Mouse (Mus musculus) layer of hippocampus, postnatal 36 days (tissue): ENCODE data around the gene Map6. TPM values are rescaled to one million over a fixed set of nuclear protein-coding genes. Genes with fewer than 3 reads are reported as not detected.
A peak's percentile ranks its signal among the peaks of the same experiment; 100 is the strongest.
"Not testable (repeated sequence)": the region's sequence is repeated elsewhere in the genome, so short reads cannot be mapped to it uniquely, and the experiment has no call there.

Experiments used
- DNase-seq, 2 experiments: peaks; one replicate each; pipeline ENCODE4 v3.0.0; 2022
- total RNA-seq, 2 experiments: library from RNA; stranded (reverse); gene quantifications; 2 replicates each; pipeline ENCODE4 v1.2.3; 2021

Gene Map6
- total RNA-seq, 2 experiments from 2014 or later: 102 to 105 TPM

DNA sequence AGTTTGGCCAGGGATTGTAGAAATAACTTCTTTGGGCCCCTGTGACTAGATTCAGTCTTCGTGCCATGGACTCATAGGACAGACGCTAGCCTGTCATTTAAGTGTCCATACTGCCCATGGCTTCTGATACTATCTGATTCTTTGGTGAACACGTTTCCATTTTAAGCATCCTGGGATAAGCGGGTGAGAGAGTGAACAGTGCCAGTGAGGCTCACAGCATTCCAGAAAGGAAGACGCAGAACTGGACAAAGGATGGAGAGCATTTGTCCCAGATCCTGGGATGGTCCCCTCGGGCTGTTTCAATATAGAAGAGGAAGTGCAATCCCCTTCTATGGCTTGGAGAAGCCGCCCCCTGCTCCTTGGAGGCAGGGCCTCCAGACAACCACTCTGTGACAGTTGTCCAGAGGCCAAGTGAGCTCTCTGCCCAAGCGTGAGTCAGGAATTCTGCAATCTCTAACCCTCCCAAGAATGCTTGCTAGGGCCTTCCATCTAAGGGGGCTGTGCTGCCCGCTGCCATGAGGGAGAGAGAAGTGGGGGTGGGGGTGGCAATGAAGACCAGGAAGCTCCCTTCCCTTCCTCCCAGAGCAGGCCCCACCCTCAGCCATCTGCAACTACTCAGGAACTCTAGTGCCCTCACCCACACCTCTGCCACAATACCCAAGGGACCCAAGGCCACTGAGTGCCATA is 89.1 kb downstream of the Map6 start:
- no peak for DNase-seq

DNA sequence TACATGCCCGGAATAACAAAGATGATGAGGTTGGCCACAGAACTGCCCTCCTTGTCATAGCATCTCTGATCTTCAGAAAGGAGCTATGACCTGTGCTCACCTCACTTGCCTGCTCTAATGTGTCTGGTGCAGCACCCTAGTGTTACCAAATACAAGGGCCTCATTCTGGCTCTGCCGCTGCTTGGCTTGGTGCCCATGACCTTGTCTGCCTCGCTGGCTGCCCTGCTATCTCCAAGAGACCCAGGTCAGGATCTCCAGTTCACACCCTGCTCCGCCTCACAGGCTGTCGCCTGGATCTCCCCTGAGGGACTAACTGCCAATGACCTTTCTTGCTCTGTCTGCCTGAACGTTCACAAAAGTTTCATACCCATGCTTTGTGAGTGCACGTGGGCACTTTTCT is 90.0 kb downstream of the Map6 start:
- DNase-seq: no peak

DNA sequence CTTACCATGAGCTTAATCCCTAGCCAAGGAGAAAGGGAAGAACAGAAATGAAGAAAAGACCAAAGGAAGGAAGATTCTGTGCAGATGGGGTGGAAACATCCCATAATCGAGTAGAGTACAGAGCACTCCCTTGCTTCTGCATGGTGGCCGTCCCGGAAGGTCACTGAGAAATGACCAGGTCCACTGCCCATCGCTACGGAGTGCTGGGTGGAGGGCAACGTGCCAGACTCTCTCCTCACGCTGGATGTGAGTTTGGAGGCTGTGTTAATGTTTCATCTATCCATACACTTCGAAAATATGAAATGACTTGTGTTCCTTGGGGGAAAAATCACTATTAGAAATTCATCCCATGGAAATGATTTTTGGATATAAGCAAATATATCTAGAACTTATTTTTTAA is 91.1 kb downstream of the Map6 start:
- DNase-seq: no peak

DNA sequence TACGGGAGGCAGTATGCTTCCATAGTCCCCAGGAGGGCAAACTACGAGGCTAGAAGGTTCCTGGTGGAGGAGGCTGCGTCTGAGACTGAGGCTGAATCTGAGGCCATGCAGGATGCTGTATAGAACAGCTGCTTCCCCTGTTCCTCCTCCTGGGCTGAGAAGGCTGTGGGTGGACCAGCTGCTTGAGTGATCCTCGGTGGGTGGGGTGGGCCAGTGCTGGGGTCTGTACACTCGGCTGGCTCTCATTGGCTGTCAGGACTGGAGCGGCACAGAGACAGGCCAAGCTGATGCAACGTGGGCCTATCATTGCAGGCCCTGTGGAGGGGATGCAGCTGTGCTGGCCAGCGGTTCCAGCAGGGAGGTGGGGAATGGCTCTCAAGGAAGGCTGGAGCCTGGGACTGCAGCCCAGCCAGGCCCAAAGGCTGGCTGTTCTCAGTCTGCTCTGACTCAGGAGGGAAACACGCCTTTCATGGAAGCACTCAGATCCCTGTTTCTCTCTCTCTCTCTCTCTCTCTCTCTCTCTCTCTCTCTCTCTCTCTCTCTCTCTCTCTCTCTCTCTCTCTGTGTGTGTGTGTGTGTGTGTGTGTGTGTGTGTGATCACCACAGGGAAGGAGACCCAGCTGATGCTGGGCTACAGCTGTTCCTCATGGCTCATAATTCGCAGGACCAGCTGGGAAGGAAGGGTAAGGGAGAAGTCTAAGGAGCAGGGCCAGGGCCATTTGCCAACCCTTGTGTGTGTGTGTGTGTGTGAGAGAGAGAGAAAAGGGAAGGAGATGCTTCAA is 93.0 kb downstream of the Map6 start:
- DNase-seq: peak; percentile 64 to 73

DNA sequence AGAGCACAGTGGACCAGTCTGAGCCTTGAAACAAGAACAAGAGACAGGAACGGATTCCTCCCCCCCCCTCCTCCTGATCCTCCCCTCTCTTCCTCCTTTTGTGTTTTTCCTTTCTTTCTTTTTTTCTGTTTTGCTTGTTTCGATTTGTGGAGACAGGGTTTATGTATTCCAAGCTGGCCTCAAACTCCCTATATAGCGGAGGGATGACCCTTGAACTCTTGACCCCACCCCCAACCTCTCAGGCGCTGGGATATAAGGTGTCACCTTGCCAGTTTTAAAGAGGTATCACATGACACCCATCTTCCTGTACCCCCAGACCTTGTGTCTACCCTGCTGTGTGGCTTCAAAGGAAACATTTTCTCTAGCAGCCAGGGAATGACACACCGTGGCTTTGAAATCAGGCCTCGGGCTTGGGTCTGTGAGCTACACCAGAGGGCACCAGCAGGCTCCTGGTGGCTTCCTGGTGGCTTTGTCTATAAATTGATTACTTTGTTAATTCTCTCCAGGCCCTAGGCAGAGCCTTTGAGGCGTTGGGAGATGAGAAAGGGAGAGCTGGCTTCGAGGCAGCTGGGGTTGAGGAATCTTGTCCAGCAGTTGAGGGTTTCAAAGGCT is 93.7 kb downstream of the Map6 start:
- no peak for DNase-seq

DNA sequence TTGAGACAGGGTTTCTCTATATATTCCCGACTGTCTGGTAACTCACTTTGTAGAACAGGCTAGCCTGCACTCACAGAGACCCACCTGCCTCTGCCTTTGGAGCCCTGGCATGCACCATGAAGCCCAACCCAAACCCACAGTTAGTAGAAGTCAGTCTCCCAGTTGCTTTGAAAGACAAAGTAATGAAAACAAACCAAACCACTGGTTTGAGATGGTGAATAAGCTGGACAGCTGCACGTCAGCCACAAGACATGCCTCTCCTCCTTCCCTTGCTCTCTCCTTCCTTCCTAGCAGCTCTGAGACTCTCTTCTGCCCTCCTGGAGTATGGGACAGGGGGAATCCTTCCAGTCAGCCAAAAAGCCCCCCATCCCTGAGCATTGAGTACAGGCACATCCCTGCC is 94.9 kb downstream of the Map6 start:
- no peak for DNase-seq

DNA sequence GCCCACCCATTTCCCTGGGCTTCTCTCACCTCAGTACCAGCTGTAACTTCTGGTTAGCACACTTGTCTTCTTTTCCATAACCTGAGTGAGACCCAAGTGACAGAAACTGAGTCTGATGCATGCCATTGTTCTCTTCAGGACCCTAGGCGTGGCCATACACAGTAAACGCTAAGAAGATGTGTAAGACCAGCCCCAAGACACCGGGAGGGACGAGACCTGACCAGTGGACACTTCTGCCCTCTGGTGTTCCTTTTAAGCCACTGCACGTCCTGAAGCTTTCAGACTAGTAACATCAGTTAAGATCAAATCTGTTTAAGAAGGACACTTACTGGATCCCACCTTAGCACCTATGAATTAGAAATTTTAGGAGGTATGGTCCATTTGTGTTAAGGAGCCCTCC is 97.8 kb downstream of the Map6 start:
- peak; percentile 51 to 55 for DNase-seq

DNA sequence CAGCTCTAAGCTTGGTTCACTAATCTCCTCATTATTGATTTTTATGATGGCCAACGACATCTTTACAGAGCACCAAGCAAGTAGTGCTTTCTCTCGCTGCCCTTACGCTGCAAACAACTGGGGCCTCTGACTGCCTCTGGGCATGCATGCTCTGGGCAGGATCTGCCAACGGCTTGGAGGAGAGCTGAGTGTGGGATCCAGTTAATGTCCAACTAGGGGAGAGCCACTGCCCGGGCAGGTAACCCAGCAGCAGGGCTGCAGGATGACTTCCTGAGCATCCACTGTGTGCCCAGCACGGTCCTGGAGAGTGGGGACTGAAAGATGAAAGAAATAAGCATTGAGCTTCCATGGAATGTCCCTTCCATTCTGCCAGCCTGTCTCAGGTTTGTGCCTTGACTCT is 99.5 kb downstream of the Map6 start:
- no peak for DNase-seq

DNA sequence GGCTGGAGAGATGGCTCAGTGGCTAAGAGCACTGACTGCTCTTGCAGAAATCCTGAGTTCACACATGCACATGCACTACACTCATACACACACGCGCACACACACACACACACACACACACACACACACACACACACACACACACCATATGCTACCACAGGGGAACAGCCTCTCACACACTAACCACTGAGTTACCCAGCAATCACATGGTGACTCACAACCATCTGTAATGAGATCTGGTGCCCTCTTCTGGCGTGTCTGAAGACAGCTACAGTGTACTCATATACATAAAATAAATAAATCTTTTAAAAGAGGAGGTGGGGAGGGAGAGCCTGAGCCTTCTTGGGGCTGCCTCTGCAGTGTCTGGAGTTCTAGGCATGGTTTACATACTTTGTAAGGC is 107.1 kb downstream of the Map6 start:
- not testable (repeated sequence) for DNase-seq

DNA sequence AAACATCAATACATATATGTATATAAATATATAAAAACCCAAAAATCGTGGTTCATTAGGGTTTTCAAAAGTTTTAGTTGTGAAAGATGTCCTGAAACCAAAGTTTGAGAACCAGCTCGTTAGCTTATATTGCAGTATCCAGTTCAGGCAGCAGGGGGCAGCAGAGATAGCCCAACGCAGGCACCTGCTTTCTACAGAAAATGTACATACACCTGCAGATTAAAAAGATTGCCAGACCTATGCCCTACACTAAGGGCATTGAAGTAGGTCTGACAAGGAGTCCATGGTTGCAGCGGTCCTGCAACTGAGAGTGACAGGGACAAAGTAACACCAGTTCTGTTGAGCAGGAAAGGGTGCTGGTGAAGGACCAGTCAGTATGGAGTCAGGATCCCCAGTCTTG is 108.2 kb downstream of the Map6 start:
- peak; percentile 66 to 76 for DNase-seq

DNA sequence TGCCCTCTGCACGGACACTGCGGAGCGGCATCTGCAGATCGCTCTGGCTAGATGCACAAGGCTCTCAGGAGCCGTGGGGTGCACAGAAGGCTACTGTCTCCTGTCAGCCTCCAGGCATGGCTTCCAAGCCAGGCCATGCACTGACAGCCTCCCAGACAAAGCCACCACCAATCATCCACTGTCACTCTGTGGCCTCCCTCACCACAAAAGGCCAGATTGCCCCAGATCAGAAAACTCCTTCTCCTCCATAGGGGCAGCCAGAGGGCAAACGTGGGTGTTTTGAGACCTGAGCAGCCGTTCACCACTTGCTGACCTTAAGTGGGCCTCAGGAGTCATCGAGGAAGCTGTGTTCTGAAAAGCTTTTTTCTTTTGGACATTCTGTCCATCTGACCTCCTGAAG is 111.6 kb downstream of the Map6 start:
- DNase-seq: no peak

DNA sequence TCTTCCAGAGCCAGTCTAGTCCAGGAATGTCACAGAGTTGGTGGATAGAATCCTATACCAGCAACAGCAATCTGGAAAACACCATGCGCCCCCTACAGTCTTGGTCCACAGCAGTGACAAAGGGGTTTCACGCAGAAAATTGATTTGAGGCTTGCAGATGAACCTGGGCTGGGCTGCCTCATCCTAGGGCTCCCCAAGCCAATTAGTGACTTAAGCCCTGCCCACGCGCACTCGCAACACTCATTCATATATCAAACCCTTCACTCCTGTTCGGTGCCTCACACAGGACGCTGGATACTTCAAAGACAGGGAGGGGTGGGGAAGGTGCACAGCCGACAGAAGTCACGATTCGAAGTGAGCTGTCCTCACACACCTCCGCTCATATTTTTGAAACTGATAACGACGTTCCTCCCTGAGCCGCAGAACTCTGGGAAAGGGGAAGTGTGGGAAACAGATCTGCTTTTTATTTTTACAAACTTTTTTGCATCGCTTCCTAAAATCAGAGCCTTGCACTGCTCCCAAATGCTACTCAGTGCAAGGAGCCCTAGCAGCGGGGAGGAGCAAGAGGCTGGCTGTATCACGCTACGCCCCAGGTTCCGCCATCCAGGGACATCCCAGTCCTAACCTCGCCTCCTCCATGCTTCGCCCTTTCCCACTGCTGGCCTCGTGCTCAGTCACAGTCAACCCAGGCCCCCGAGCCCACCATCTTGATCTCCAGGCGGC is 113.4 kb downstream of the Map6 start:
- peak in 1 of 2 experiments; percentile 22 for DNase-seq

DNA sequence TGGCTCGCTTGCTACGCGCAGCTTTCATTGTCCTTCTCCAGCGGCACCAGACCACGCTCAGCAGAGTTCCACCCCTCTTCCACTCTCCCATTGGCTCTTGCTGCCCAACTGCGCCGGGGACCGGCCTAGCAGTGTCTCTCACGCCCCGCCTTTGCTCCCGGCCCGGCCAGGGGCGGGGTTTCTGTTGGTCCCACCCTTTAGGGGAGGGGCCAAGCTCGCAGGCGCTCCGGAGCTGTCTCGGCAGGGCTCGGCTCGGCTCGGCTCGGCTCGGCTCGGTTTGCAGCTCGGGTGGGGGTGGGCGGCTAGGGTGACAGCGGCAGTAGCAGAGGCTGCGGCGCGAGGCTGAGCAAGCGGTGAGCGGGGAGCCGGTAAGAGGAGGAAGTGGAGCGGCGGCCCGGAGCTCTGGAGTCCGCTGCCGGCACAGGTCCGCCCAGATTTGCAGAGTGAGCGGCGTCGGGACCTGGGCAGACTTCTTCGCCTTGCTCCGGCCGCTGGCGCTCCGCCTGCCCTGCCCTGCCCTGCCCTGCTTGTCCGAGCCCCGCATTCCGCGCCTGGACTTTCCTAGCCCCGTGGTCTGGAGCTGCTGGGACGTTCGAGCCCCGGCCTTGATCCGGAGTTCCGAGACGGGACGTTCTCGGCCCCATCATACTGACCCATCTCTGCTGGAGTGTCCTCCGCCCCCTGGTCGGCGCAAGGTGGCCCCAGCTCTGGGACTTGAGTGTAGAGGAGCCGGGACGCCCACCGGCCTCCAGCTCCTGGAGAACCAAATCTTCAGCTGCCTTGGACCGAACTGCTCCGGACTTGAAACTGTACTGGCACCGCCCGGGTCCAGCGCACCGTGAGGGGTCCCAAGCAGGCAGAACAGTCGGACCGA is 114.2 kb downstream of the Map6 start, which contains the start of gene Gdpd5:
Gene Gdpd5 (plus strand): TSS at position 201 of the 874 bp plus-strand sequence.
- DNase-seq: peak; percentile 99

DNA sequence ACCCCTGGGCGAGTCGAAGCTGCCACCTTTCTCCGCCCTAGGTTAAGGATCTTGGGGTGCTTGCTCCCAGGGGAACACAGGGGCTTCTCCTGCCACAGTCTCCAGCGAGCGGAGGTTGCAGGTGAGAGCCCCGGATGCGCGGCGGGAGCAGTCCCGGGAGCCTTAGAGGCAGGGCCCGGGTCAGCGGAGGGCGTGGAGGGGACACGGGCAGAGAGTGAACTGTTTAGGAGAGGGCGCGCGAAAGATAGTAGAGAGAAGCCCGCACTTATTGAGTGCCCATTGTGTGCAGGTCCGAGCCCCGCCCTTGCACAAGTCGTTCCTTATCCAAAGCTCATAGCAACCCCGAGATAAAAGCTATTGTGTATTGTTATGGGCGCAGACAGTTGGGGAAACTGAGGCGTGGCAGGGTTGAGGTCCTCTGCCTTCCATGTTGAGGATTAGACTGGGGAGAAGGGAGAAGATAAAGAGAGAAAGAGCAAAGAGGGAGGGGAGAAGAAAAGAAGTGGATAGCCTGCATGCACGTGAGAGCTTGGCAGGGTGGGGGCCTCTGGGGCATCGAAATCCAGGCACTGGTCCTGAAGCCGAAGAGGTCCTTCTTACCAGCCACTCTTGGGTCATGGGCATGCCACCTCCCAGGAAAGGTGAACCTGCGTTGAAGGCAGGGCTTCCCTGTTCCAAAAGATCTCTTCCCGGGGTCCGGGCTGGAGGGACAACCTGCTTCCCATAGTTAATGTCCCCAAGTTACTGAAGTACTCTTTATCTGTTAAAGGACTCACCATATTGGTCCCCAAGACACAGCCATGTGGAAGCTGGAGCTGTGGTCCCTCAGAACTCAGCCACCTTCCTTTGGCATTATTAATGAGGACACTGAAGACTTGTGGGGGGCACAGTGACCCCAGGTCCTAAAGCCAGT is 115.1 kb downstream of the Map6 start:
- no peak for DNase-seq

DNA sequence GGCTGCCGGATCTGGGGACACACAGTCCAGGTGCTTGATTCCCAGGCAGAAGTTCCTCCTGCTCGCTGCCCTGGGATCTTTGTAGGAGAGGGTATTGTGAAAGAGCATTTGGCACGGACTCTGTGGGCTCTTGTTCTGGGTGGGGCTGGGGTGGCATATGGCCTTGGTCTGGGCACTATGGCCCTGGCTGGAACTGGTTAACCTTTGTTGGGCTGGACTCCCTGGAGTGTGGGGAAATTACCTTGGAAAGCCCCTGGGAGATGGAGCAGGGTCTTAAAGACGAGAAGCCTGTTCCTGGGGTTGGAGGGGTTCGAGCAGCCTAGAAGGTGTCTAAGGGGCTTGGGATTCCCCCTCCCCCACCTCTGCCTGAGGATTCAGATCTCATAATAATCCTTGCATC is 116.0 kb downstream of the Map6 start:
- DNase-seq: no peak

DNA sequence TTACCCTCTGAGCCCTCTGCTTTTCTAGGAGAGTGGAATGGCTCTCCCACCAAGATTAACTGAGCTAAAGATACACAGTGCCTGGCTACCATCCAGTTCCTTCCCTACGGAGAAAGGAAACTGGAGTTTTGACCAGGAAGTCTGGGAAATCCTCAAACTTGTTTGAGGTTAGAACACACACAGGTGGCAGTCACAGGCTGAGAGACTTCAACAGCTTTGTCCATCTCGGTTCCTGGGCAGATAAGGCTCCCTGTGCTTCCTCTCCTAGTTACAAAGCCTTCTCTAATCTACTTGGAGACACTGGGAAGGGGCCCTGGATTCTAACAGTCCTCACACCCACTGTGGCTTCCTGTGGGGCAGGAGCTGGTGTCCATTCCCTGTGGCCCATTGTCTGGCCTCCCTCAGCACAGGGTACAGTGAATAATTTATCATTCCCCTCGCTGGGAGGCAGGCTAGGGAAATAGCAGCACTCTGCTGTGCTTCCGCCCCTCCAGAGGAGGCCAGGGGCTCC is 116.9 kb downstream of the Map6 start:
- DNase-seq: no peak

DNA sequence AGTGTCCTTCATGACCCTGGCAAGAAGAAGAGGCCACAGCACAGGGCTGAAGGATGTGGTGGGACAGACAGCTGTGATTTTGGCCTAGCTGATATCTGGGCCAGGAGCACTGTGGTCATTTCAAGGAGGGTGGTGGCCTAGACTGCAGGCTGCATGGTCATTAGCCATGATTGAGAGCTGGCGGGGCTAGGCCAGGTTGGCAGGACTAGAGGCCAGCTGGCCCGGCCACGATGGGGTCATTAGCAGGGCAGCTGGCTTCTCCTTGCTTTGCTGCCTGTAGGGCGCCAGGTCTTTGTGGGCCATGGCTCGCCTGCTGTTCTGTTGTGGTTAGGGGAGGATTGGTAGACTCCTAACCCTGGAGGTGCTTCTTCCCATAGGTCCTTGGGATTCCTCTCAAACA is 118.8 kb downstream of the Map6 start:
- DNase-seq: no peak
